Mouse (Mus musculus) kidney, postnatal 36 days (tissue): ENCODE results near the gene Stac3.

Experiments used
- DNase-seq, 2 experiments: peaks; one replicate each; pipeline ENCODE4 v3.0.0; 2021 to 2022; ENCODE audit warnings: mixed read lengths in 2 of 2

Gene Stac3

GRCm38 (mm10) chr10:127526048-127526447, 24.6 kb downstream of the Stac3 start:
- DNase-seq = peak in 1 of 2 experiments; percentile 48

GRCm38 (mm10) chr10:127526681-127527080, 25.2 kb downstream of the Stac3 start:
- DNase-seq = peak; percentile 68 to 88

GRCm38 (mm10) chr10:127527481-127527880, 26.0 kb downstream of the Stac3 start:
- no peak for DNase-seq

- DNase-seq = no peak
Observed at GRCm38 (mm10) chr10:127530945-127531344, 29.5 kb downstream of the Stac3 start.

GRCm38 (mm10) chr10:127531548-127531947, 30.1 kb downstream of the Stac3 start:
- DNase-seq = no peak

GRCm38 (mm10) chr10:127534036-127534928, 32.8 kb downstream of the Stac3 start, which contains the start of gene Nxph4:
Gene Nxph4 (minus strand): TSS chr10:127534559.
- DNase-seq = peak; percentile 38 to 74

- peak in 1 of 2 experiments; percentile 64 for DNase-seq
Observed at GRCm38 (mm10) chr10:127534929-127535384, 33.5 kb downstream of the Stac3 start.

GRCm38 (mm10) chr10:127536586-127537314, 35.3 kb downstream of the Stac3 start:
- DNase-seq = peak; percentile 58 to 78

- peak; percentile 82 to 90 for DNase-seq
Observed at GRCm38 (mm10) chr10:127537854-127538583, 36.5 kb downstream of the Stac3 start.

- no peak for DNase-seq
Observed at GRCm38 (mm10) chr10:127541510-127541909, 40.0 kb downstream of the Stac3 start.

- peak in 1 of 2 experiments; percentile 51 for DNase-seq
Observed at GRCm38 (mm10) chr10:127542084-127542483, 40.6 kb downstream of the Stac3 start.

GRCm38 (mm10) chr10:127542720-127543119, 41.2 kb downstream of the Stac3 start:
- no peak for DNase-seq

- DNase-seq = no peak
Observed at GRCm38 (mm10) chr10:127543916-127544315, 42.4 kb downstream of the Stac3 start.

GRCm38 (mm10) chr10:127544375-127544774, 42.9 kb downstream of the Stac3 start:
- DNase-seq = no peak

- peak in 1 of 2 experiments; percentile 37 for DNase-seq
Observed at GRCm38 (mm10) chr10:127546505-127546904, 45.0 kb downstream of the Stac3 start.

- no peak for DNase-seq
Observed at GRCm38 (mm10) chr10:127548236-127548635, 46.8 kb downstream of the Stac3 start.

- no peak for DNase-seq
Observed at GRCm38 (mm10) chr10:127549892-127550291, 48.4 kb downstream of the Stac3 start.

GRCm38 (mm10) chr10:127555703-127556102, 54.2 kb downstream of the Stac3 start:
- DNase-seq = peak in 1 of 2 experiments; percentile 52

GRCm38 (mm10) chr10:127557397-127557796, 55.9 kb downstream of the Stac3 start:
- peak in 1 of 2 experiments; percentile 43 for DNase-seq
